Mouse (Mus musculus): ENCODE data around the gene Ecel1. TPM values are rescaled to one million over a fixed set of nuclear protein-coding genes. Genes with fewer than 3 reads are reported as not detected.

The Ecel1 gene
- polyA plus RNA-seq, 1 experiment from 2014 or later = 84.7 TPM

DNA sequence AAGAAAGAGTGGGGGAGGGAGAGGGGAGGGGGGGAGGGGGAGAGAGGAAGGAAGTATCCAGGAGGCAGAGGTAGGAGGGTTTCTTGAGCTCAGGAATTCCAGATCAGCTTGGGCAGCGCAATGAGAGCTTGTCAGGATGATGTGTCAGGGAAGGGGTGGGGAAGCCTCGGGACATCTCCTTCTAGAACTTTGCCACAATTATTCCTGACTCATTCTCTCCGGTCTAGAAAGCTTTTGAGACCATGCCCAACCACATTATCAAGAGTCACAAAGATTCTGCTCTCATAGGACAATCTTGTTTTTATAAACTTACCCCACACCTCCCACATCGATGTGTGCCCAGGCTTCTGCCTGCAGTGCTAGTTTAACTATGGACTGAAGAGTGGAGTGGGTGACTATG is 24.5 kb downstream of the Ecel1 start:
- Histone ChIP-seq H3K27me3 (replicated peaks) (peaks cover 24% of the 10 kb centered on the region), H3K4me3 (replicated peaks) (no peak overlapping the region), H3K9me3 (replicated peaks) (no peaks in the 10 kb centered on the region), H3K27ac (replicated peaks) (no peak overlapping the region), H3K4me2 (no peak overlapping the region), H3K4me1 (peaks cover 5% of the 10 kb centered on the region), H3K36me3 (no peaks in the 10 kb centered on the region), H3K9ac (replicated peaks) (no peak overlapping the region)
- 87% methylated on average over 4 of the region's 4 CpGs for WGBS
- no peak for ATAC-seq (ENCODE audit: low FRiP score)

DNA sequence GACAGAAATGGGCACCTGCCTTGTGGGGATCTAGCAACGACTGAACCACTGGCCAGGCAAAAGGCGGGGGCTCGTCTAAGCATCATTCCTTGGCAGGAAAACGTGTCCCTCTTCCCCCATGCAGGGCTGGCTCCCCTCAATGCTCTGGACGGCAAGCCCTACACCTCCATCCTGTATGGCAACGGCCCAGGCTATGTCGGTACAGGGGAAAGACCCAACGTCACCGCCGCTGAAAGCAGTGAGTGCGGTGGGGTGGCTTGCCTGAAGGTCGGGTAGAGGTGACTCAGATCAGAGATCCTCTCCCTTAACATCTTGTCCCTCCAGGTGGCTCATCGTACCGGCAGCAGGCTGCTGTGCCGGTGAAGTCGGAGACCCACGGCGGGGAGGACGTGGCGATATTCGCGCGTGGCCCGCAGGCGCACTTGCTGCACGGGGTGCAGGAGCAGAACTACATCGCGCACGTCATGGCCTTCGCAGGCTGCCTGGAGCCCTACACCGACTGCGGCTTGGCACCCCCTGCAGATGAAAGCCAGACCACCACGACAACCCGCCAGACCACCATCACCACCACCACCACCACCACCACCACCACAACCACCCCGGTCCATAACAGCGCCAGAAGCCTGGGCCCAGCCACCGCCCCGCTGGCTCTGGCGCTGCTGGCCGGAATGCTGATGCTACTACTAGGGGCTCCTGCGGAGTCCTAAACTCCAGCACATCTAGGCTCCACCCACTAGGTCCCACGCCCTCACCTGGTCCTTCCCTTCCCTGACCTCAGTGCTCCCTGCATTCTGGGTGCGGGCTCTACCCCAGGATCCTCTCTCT is 28.9 kb downstream of the Ecel1 start:
- peak; percentile 50; the same call in 1 of the 2 replicates for ATAC-seq (ENCODE audit: low FRiP score)
- H3K4me3 ChIP-seq (replicated peaks) = peak overlapping the region; percentile 27
- no peak overlapping the region for H3K27ac ChIP-seq (replicated peaks)
- H3K4me1 ChIP-seq = peaks cover 5% of the 10 kb centered on the region
- no peaks in the 10 kb centered on the region for H3K9me3 ChIP-seq (replicated peaks)
- WGBS = 10% methylated on average over 43 of the region's 43 CpGs
- no peaks in the 10 kb centered on the region for H3K36me3 ChIP-seq
- 0 out of 2 replicates have a peak overlapping the region, but pooled peaks have one; percentile 8 for H3K9ac ChIP-seq (replicated peaks)
- H3K4me2 ChIP-seq = peak overlapping the region; percentile 53
- H3K27me3 ChIP-seq (replicated peaks) = peaks cover 33% of the 10 kb centered on the region

DNA sequence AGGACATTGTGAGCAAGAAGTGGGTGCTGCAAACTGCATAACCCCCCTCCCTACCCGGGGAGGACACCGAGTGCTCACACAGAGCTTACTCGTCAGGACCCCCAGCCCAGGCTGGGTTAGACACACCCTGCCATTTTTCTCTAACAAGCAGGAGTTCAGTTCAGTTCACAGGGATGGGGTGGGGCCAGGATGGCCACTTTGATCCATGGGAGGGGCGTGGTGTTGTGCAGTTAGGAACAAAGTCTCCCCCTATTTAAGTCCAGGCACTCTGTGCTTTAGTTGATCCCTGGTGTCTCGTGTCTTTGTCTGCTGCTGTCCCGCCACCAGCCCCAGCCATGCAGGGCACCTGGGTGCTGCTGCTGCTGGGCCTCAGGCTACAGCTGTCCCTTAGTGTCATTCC is 31.6 kb downstream of the Ecel1 start, which contains the start of gene Akp3:
TSS of gene Akp3 (plus strand) at position 301 of the 400 bp plus-strand sequence.
- WGBS = 69% methylated on average over 6 of the region's 6 CpGs
- ATAC-seq (ENCODE audit: low FRiP score) = no peak
- no peaks in the 10 kb centered on the region for H3K9me3 ChIP-seq (replicated peaks)
- H3K27me3 ChIP-seq (replicated peaks) = peaks cover 33% of the 10 kb centered on the region
- H3K36me3 ChIP-seq = no peaks in the 10 kb centered on the region
- H3K4me1 ChIP-seq = peaks cover 5% of the 10 kb centered on the region
- H3K27ac ChIP-seq (replicated peaks) = no peak within 1 kb of the TSS
- H3K9ac ChIP-seq (replicated peaks) = no peak within 1 kb of the TSS
- H3K4me2 ChIP-seq = no peak within 1 kb of the TSS
- H3K4me3 ChIP-seq (replicated peaks) = no peak within 1 kb of the TSS

DNA sequence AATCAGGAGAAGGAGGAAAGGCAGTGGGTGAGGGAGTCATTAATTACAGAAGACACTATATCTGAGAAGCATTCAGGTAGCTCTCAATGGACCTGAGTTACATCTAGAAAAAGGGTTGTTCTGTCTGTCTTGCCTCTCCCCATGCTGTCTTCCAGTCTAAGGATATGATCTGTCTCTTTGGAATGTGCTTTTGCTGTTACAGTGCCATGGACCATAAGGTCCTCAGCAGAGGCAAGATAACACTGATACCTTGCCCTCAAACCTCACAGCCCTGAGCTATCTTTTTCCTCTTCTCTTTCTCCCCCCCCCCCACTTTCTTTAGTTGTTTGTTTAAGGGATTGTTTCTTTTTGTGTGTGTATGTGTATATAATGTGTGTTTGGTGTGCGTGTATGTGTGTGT is 41.5 kb downstream of the Ecel1 start:
- Histone ChIP-seq H3K36me3 (no peaks in the 10 kb centered on the region), H3K27me3 (replicated peaks) (no peaks in the 10 kb centered on the region), H3K4me1 (no peaks in the 10 kb centered on the region), H3K9me3 (replicated peaks) (no peaks in the 10 kb centered on the region), H3K4me2 (no peak overlapping the region), H3K27ac (replicated peaks) (no peak overlapping the region), H3K9ac (replicated peaks) (no peak overlapping the region), H3K4me3 (replicated peaks) (no peak overlapping the region)
- ATAC-seq (ENCODE audit: low FRiP score) = no peak
- WGBS = 96% methylated on average over 1 of the region's 1 CpGs

DNA sequence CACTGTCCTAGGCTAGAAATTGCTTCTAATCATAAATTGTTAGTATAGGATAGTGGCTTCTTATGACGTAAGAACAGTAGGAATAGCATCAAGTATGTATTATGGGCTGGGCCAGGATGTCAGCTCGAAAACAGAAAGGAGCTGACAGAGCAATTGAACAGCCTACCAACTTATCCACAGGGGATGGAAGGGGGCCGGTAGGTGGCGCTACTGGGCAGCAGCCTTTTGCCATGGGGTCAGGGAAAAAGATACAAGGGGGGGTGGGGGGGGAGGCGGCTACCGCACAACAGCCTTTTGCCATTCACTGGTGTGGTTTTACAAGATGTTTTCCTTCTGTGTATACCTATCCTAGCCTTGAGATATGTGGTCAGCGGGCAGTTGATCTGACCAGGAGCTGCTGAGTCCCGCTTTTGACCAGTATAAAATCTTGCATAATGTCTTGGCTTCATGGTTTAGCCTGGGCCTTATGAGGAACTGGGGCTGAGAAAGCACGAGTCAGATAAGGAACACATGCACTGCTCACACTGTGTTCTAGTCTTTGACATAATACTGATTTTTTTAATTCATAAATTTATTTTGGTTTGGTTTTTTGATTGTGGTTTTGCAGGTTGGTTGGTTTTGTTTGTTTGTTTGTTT is 44.5 kb downstream of the Ecel1 start:
- WGBS = 36% methylated on average over 9 of the region's 9 CpGs
- H3K36me3 ChIP-seq = no peaks in the 10 kb centered on the region

DNA sequence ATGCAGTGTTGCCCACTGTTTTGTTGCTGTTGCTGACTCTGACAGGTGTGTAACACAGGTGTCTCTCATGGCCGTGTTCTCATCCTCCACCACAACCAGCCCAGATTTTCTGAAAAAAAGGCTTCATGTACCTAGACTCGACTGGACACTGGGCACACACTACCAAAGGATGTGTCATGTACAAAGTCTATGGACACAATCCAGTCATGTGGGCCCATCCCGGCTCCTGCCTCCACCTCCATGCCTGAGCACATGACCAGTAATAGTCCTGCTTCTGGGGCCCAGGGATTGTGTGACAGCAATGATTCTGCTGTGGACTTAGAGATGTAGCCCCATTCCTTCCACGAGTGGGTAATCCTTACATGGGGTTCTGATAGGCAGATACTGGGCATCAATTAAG is 47.8 kb downstream of the Ecel1 start:
- Histone ChIP-seq H3K36me3 (no peaks in the 10 kb centered on the region), H3K9me3 (replicated peaks) (no peaks in the 10 kb centered on the region), H3K27ac (replicated peaks) (no peak overlapping the region), H3K4me2 (no peak overlapping the region), H3K4me3 (replicated peaks) (no peak overlapping the region), H3K4me1 (no peaks in the 10 kb centered on the region), H3K27me3 (replicated peaks) (no peaks in the 10 kb centered on the region), H3K9ac (replicated peaks) (no peak overlapping the region)
- no peak for ATAC-seq (ENCODE audit: low FRiP score)
- WGBS = 89% methylated on average over 4 of the region's 4 CpGs

More for the DNA sequence above, 44.5 kb downstream of the Ecel1 start:
- no peak overlapping the region for H3K9ac ChIP-seq (replicated peaks)
- no peak for ATAC-seq (ENCODE audit: low FRiP score)
- no peaks in the 10 kb centered on the region for H3K27me3 ChIP-seq (replicated peaks)
- H3K4me3 ChIP-seq (replicated peaks) = no peak overlapping the region
- no peak overlapping the region for H3K27ac ChIP-seq (replicated peaks)
- no peaks in the 10 kb centered on the region for H3K9me3 ChIP-seq (replicated peaks)
- H3K4me2 ChIP-seq = no peak overlapping the region
- H3K4me1 ChIP-seq = no peaks in the 10 kb centered on the region

DNA sequence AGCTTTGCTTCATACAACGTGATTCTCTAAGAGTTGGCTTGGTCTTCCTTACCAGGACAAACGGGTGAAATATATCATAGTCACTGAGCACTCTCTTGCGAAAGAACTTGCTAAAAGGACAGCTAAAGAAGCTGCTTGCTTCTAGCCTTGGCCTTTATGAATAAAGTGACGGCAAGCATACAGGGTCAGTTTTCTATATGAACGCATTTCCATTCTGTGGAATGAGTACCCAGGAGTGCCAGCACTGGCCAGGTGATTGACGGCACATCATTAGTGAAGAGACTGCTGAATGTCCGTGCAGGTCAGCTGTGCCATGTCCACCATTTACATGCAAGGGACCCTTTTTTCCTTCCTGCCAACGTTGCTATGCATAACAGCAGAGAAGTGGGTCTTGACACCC is 49.8 kb downstream of the Ecel1 start:
- no peaks in the 10 kb centered on the region for H3K36me3 ChIP-seq
- no peaks in the 10 kb centered on the region for H3K4me1 ChIP-seq
- H3K4me3 ChIP-seq (replicated peaks) = no peak overlapping the region
- H3K9ac ChIP-seq (replicated peaks) = no peak overlapping the region
- no peak for ATAC-seq (ENCODE audit: low FRiP score)
- no peak overlapping the region for H3K4me2 ChIP-seq
- 73% methylated on average over 8 of the region's 8 CpGs for WGBS
- no peaks in the 10 kb centered on the region for H3K9me3 ChIP-seq (replicated peaks)
- no peaks in the 10 kb centered on the region for H3K27me3 ChIP-seq (replicated peaks)
- no peak overlapping the region for H3K27ac ChIP-seq (replicated peaks)

DNA sequence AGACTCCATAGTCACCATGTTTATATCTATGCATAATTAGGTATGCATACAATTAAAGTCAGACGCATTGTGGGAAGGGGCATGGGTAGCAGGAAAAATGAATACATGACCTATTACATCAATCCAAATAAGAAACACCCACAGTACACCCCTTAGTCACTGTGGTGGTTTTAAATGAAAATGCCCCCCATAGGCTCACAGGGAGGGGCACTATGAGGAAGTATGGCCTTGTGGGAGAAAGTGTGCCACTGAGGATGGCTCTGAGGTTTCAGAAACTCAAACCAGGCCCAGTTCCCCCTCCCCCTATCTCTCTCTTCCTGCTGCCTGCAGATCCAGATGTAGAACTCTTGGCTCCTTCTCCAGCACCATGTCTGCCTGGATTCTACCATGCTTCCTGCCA is 52.4 kb downstream of the Ecel1 start:
- no peaks in the 10 kb centered on the region for H3K4me1 ChIP-seq
- WGBS = 73% methylated on average over 1 of the region's 1 CpGs
- H3K4me2 ChIP-seq = no peak overlapping the region
- H3K36me3 ChIP-seq = no peaks in the 10 kb centered on the region
- no peak overlapping the region for H3K9ac ChIP-seq (replicated peaks)
- H3K9me3 ChIP-seq (replicated peaks) = no peaks in the 10 kb centered on the region
- no peak overlapping the region for H3K4me3 ChIP-seq (replicated peaks)
- ATAC-seq (ENCODE audit: low FRiP score) = no peak
- no peak overlapping the region for H3K27ac ChIP-seq (replicated peaks)
- peaks cover 5% of the 10 kb centered on the region; the same call in 1 of the 2 replicates for H3K27me3 ChIP-seq (replicated peaks)

DNA sequence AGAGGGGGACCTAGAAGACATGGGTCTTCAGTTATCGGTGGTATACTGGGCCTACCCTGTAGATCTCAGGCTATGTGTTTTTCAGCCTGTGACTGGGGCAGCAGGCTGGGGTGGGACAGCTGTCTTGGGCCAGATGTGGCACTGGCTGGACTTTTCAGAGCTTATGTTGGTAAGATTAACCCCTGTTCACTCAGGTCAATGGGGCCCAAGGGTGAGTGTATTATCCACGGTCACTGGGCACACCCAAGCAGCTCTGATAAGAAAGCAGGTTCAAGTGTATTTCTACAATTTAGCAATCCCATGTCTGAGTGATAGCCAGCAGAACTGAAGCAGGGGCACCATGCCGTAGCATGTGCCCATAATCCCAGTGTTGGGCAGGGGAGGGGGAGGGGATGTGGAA is 54.2 kb downstream of the Ecel1 start:
- H3K36me3 ChIP-seq = no peaks in the 10 kb centered on the region
- H3K4me2 ChIP-seq = no peak overlapping the region
- H3K4me3 ChIP-seq (replicated peaks) = no peak overlapping the region
- 80% methylated on average over 3 of the region's 3 CpGs for WGBS
- no peaks in the 10 kb centered on the region for H3K9me3 ChIP-seq (replicated peaks)
- no peak overlapping the region for H3K9ac ChIP-seq (replicated peaks)
- no peak overlapping the region for H3K27ac ChIP-seq (replicated peaks)
- peaks cover 5% of the 10 kb centered on the region; the same call in 1 of the 2 replicates for H3K27me3 ChIP-seq (replicated peaks)
- ATAC-seq (ENCODE audit: low FRiP score) = no peak
- H3K4me1 ChIP-seq = peaks cover 5% of the 10 kb centered on the region; the same call in 1 of the 2 replicates

DNA sequence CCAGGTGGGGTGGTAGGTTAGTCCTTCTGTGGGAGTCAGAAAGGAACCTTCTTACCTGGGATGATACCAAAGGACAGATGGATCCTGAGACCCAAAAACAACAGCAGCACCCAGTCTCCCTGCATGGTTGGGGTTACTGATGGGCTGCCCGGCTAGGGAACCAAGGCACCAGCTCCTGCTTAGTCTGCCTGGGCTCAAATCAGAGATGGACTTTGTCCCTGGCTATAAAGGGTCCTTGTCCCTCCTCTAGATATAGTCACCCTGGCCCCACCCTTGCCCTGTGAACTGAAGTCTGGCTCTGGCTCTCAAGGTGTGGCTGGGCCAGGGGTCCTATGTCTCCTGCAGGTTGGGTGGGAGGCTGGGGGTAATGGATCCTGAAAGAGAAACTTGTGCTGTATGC is 54.9 kb downstream of the Ecel1 start, which contains the start of gene Alpi:
TSS of gene Alpi (minus strand) at position 196 of the 400 bp plus-strand sequence.
- peaks cover 5% of the 10 kb centered on the region; the same call in 1 of the 2 replicates for H3K27me3 ChIP-seq (replicated peaks)
- no peaks in the 10 kb centered on the region for H3K36me3 ChIP-seq
- peaks cover 5% of the 10 kb centered on the region; the same call in 1 of the 2 replicates for H3K4me1 ChIP-seq
- H3K4me3 ChIP-seq (replicated peaks) = no peak within 1 kb of the TSS
- no peak within 1 kb of the TSS for H3K9ac ChIP-seq (replicated peaks)
- no peaks in the 10 kb centered on the region for H3K9me3 ChIP-seq (replicated peaks)
- no peak within 1 kb of the TSS for H3K4me2 ChIP-seq
- no peak within 1 kb of the TSS for H3K27ac ChIP-seq (replicated peaks)
- no peak for ATAC-seq (ENCODE audit: low FRiP score)
- WGBS = 95% methylated on average over 1 of the region's 1 CpGs

DNA sequence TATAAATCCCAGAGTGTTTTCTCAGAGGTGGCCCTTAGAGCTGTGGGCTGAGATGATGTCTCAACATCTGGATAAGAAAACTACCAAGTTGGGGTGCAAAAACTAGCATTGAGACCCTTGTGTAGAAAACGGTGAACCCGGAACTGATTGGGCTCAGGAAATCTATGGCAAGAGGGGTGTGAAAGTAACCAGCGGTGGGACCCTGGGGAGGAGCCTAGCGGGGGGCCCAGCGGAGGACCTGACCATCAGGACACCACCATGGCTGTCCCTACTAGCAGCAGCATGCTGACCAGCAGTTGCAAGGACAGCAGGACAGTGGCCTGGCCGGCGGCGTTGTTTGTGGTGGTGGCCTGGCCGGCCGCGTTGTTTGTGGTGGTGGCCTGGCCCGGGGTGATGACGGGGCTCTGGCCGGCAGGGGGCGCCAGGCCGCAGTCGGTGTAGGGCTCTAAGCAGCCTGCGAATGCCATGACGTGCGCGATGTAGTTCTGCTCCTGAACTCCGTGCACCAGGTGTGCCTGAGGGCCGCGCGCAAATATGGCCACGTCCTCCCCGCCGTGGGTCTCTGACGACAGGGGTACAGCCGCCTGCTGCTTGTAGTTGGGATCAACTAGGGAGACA is 57.9 kb downstream of the Ecel1 start:
- no peak overlapping the region for H3K27ac ChIP-seq (replicated peaks)
- H3K4me1 ChIP-seq = peaks cover 5% of the 10 kb centered on the region; the same call in 1 of the 2 replicates
- 14% methylated on average over 30 of the region's 30 CpGs for WGBS
- no peaks in the 10 kb centered on the region for H3K9me3 ChIP-seq (replicated peaks)
- ATAC-seq (ENCODE audit: low FRiP score) = no peak
- no peak overlapping the region for H3K4me3 ChIP-seq (replicated peaks)
- H3K36me3 ChIP-seq = no peaks in the 10 kb centered on the region
- no peak overlapping the region for H3K9ac ChIP-seq (replicated peaks)
- H3K27me3 ChIP-seq (replicated peaks) = peaks cover 5% of the 10 kb centered on the region; the same call in 1 of the 2 replicates
- H3K4me2 ChIP-seq = peak overlapping the region; percentile 34

All from neural tube, embryonic 15.5 days (tissue).